Mouse (Mus musculus): ENCODE measurements around the gene Gpr183.

The Gpr183 gene

GRCm38 (mm10) chr14:121931594-121931993 is 33.4 kb downstream of the Gpr183 start:
- no peak for DNase-seq (ENCODE audit: low spot score)

GRCm38 (mm10) chr14:121930731-121931383 is 34.1 kb downstream of the Gpr183 start:
- no peak for DNase-seq (ENCODE audit: low spot score)

- DNase-seq (ENCODE audit: low spot score), result no peak
These were observed 35.6 kb downstream of the Gpr183 start for GRCm38 (mm10) chr14:121929243-121929951.

- DNase-seq (ENCODE audit: low spot score), result peak; percentile 78
These were observed 36.4 kb downstream of the Gpr183 start for GRCm38 (mm10) chr14:121928375-121929137.

- DNase-seq (ENCODE audit: low spot score), result no peak
These were observed 37.5 kb downstream of the Gpr183 start for GRCm38 (mm10) chr14:121927451-121927850.

GRCm38 (mm10) chr14:121926901-121927300 is 38.1 kb downstream of the Gpr183 start:
- no peak for DNase-seq (ENCODE audit: low spot score)

GRCm38 (mm10) chr14:121924876-121925275 is 40.1 kb downstream of the Gpr183 start:
- peak; percentile 53 for DNase-seq (ENCODE audit: low spot score)

- DNase-seq (ENCODE audit: low spot score), result no peak
These were observed 42.3 kb downstream of the Gpr183 start for GRCm38 (mm10) chr14:121922731-121923130.

GRCm38 (mm10) chr14:121922016-121922415 is 43.0 kb downstream of the Gpr183 start:
- no peak for DNase-seq (ENCODE audit: low spot score)

GRCm38 (mm10) chr14:121920511-121921124 is 44.4 kb downstream of the Gpr183 start:
- no peak for DNase-seq (ENCODE audit: low spot score)

GRCm38 (mm10) chr14:121919752-121920151 is 45.2 kb downstream of the Gpr183 start:
- peak; percentile 40 for DNase-seq (ENCODE audit: low spot score)

GRCm38 (mm10) chr14:121918266-121918665 is 46.7 kb downstream of the Gpr183 start:
- peak; percentile 46 for DNase-seq (ENCODE audit: low spot score)

- no peak for DNase-seq (ENCODE audit: low spot score)
These were observed 48.5 kb downstream of the Gpr183 start for GRCm38 (mm10) chr14:121916311-121917094.

- DNase-seq (ENCODE audit: low spot score), result no peak
These were observed 49.4 kb downstream of the Gpr183 start, which contains the start of gene Gpr18 for GRCm38 (mm10) chr14:121915621-121916020. TSS of gene Gpr18 (minus strand) at chr14:121915781.

GRCm38 (mm10) chr14:121915143-121915542 is 49.9 kb downstream of the Gpr183 start:
- DNase-seq (ENCODE audit: low spot score), result no peak

- no peak for DNase-seq (ENCODE audit: low spot score)
These were observed 52.5 kb downstream of the Gpr183 start for GRCm38 (mm10) chr14:121912501-121912900.

GRCm38 (mm10) chr14:121909868-121910267 is 55.1 kb downstream of the Gpr183 start:
- DNase-seq (ENCODE audit: low spot score), result no peak

- DNase-seq (ENCODE audit: low spot score), result no peak
These were observed 57.9 kb downstream of the Gpr183 start for GRCm38 (mm10) chr14:121906992-121907681.

GRCm38 (mm10) chr14:121906341-121906991 is 58.5 kb downstream of the Gpr183 start:
- DNase-seq (ENCODE audit: low spot score), result no peak

GRCm38 (mm10) chr14:121904754-121905153 is 60.2 kb downstream of the Gpr183 start:
- no peak for DNase-seq (ENCODE audit: low spot score)
